Mouse (Mus musculus): ENCODE measurements around the gene Ltbp4.

Gene Ltbp4

GRCm38 (mm10) chr7:27337175-27337853 is at the start of gene Ltbp4:
TSS of gene Ltbp4 (minus strand) at chr7:27337692.
- DNase-seq: no peak

- DNase-seq: peak; percentile 36 to 62
Observed at GRCm38 (mm10) chr7:27384731-27385130, 47.2 kb upstream of the Ltbp4 start.

- DNase-seq: peak; percentile 75
Observed at GRCm38 (mm10) chr7:27384134-27384533, 46.6 kb upstream of the Ltbp4 start.

GRCm38 (mm10) chr7:27383233-27383632 is 45.7 kb upstream of the Ltbp4 start:
- no peak for DNase-seq

GRCm38 (mm10) chr7:27381560-27381959 is 44.1 kb upstream of the Ltbp4 start:
- no peak for DNase-seq

- DNase-seq: no peak
Observed at GRCm38 (mm10) chr7:27381009-27381408, 43.5 kb upstream of the Ltbp4 start.

GRCm38 (mm10) chr7:27379836-27380235 is 42.3 kb upstream of the Ltbp4 start:
- no peak for DNase-seq

GRCm38 (mm10) chr7:27378431-27378830 is 40.9 kb upstream of the Ltbp4 start:
- DNase-seq: peak; percentile 56 to 62

GRCm38 (mm10) chr7:27375274-27375673 is 37.8 kb upstream of the Ltbp4 start:
- DNase-seq: no peak

- no peak for DNase-seq
Observed at GRCm38 (mm10) chr7:27371715-27372462, 34.4 kb upstream of the Ltbp4 start.

GRCm38 (mm10) chr7:27369111-27369510 is 31.6 kb upstream of the Ltbp4 start:
- DNase-seq: peak in 1 of 2 experiments; percentile 12

- DNase-seq: peak in 1 of 2 experiments; percentile 14
Observed at GRCm38 (mm10) chr7:27367976-27368375, 30.5 kb upstream of the Ltbp4 start.

- peak in 1 of 2 experiments; percentile 31 for DNase-seq
Observed at GRCm38 (mm10) chr7:27366082-27366844, 28.8 kb upstream of the Ltbp4 start.

- peak in 1 of 2 experiments; percentile 31 for DNase-seq
Observed at GRCm38 (mm10) chr7:27364379-27364778, 26.9 kb upstream of the Ltbp4 start.

- peak; percentile 97 for DNase-seq
Observed at GRCm38 (mm10) chr7:27361283-27361946, 23.9 kb upstream of the Ltbp4 start.

- no peak for DNase-seq
Observed at GRCm38 (mm10) chr7:27360749-27361148, 23.3 kb upstream of the Ltbp4 start.

- no peak for DNase-seq
Observed at GRCm38 (mm10) chr7:27359706-27360358, 22.3 kb upstream of the Ltbp4 start.

GRCm38 (mm10) chr7:27359162-27359561 is 21.7 kb upstream of the Ltbp4 start:
- DNase-seq: no peak

GRCm38 (mm10) chr7:27357595-27357978 is 20.1 kb upstream of the Ltbp4 start:
- DNase-seq: no peak

GRCm38 (mm10) chr7:27356861-27357594 is 19.5 kb upstream of the Ltbp4 start, which contains the start of gene Gm20479:
TSS of gene Gm20479 (minus strand) at chr7:27357419.
- no peak for DNase-seq

- peak in 1 of 2 experiments; percentile 54 for DNase-seq
Observed at GRCm38 (mm10) chr7:27356248-27356647, 18.8 kb upstream of the Ltbp4 start.
